In the genomic region with DNA sequence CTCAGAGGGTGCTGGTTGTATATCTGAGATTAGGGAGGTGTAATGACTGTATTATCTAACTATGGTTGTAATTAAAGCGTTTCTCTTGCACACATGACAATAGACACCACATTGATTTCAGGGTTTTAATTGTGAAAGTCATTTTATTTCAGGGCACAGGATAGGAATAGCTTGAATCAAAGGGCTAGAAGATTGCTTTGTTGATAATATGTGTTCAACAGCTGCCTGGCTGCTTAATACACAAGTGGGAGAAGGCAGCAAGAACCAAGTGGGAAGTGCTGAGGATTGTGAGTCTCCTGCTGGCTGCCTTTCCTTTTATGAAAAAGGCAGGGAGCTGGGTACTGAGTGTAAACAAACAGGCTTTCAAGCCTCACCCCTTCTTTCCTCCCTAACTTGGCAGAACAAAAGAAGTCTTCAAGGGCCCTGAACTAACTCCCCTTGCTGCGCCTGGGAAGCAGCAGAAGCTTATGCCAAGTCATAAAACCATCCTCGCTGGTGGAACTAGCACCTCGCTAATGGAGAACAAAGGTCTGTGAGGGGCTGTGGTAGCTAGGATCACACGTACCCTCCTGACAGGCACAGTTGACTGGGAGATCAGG, we compare ENCODE assay signal across 9 mouse cellular contexts.
DNase-seq lines count a peak whose midpoint lies in the region; ATAC-seq and TF ChIP-seq lines count a peak whose summit lies in the region.
"Had no signal": no experiment of that assay in that cellular context is flagged by ENCODE, and none has a peak within 500 bp of the region (broad histone marks: within the 10 kb centered on the region; RNA-seq: fewer than 3 reads in every experiment).

No protein-coding gene starts in this region.

- intact Hi-C loops in heart, adult 2 months (cut with DNase I) = loop anchor here (5.0 kb wide), 1 partner anchor 99 kb away; no protein-coding TSS in a partner anchor

- no peaks in the 10 kb centered on the region for H3K79me2 ChIP-seq in heart, adult 2 months (replicated peaks; ENCODE audit: control insufficient read depth, insufficient read depth, low read length)

- H3K36me3 ChIP-seq in heart, adult 2 months (ENCODE audit: control insufficient read depth, insufficient read depth, low read length) = no peaks in the 10 kb centered on the region
- H3K36me3 ChIP-seq in forebrain, embryonic 11.5 days (ENCODE audit: control insufficient read depth, insufficient read depth, low read length) = no peaks in the 10 kb centered on the region
- no peaks in the 10 kb centered on the region for H3K36me3 ChIP-seq in limb, embryonic 10.5 days
- no peaks in the 10 kb centered on the region for H3K36me3 ChIP-seq in midbrain, postnatal 0 days (ENCODE audit: insufficient read depth, low read length)

- peak overlapping the region; percentile 28 for H3K27ac ChIP-seq in heart, adult 2 months
- H3K27ac ChIP-seq in forebrain, embryonic 11.5 days (ENCODE audit: low read depth, low read length) = peak overlapping the region; percentile 42
- H3K27ac ChIP-seq in limb, embryonic 10.5 days = peak overlapping the region; percentile 79
- H3K27ac ChIP-seq in midbrain, postnatal 0 days (ENCODE audit: low read depth, low read length) = no peak overlapping the region

- no peak overlapping the region for H3K4me3 ChIP-seq in heart, adult 2 months
- no peak overlapping the region for H3K4me3 ChIP-seq in forebrain, embryonic 11.5 days (ENCODE audit: low read depth, low read length)
- no peak overlapping the region for H3K4me3 ChIP-seq in limb, embryonic 10.5 days
- no peak overlapping the region for H3K4me3 ChIP-seq in midbrain, postnatal 0 days (ENCODE audit: low read depth, low read length)

- H3K9me3 ChIP-seq in forebrain, embryonic 11.5 days (ENCODE audit: control insufficient read depth, low read length) = no peaks in the 10 kb centered on the region
- H3K9me3 ChIP-seq in limb, embryonic 10.5 days (replicated peaks) = no peaks in the 10 kb centered on the region
- H3K9me3 ChIP-seq in midbrain, postnatal 0 days (ENCODE audit: low read length) = no peaks in the 10 kb centered on the region

- TF ChIP-seq EP300 in heart, adult 2 months (IDR thresholded peaks at IDR 0.05; ENCODE audit: insufficient read depth, low read depth, low read length) = no peak

- H3K4me1 ChIP-seq in heart, adult 2 months (ENCODE audit: control insufficient read depth, insufficient read depth, low read length) = peaks cover 3% of the 10 kb centered on the region; the same call in 1 of the 2 replicates
- H3K4me1 ChIP-seq in forebrain, embryonic 11.5 days (replicated peaks; ENCODE audit: control insufficient read depth, insufficient read depth, low read length) = no peaks in the 10 kb centered on the region; the same call in 1 of the 2 replicates
- peaks cover 21% of the 10 kb centered on the region for H3K4me1 ChIP-seq in limb, embryonic 10.5 days
- H3K4me1 ChIP-seq in midbrain, postnatal 0 days (ENCODE audit: insufficient read depth, low read length) = no peaks in the 10 kb centered on the region

- no peaks in the 10 kb centered on the region for H3K27me3 ChIP-seq in heart, adult 2 months (ENCODE audit: control insufficient read depth, insufficient read depth, low read length)
- peaks cover 34% of the 10 kb centered on the region for H3K27me3 ChIP-seq in forebrain, embryonic 11.5 days (ENCODE audit: control insufficient read depth, insufficient read depth, low read length)
- no peaks in the 10 kb centered on the region for H3K27me3 ChIP-seq in limb, embryonic 10.5 days (ENCODE audit: low read depth, poor library complexity, severe bottlenecking)
- H3K27me3 ChIP-seq in midbrain, postnatal 0 days (ENCODE audit: insufficient read depth, low read length) = no peaks in the 10 kb centered on the region

- 38% methylated on average over 5 of the region's 5 CpGs for WGBS in heart, adult 2 months
- WGBS in forebrain, embryonic 11.5 days = 1% methylated on average over 5 of the region's 5 CpGs
- 2% methylated on average over 5 of the region's 5 CpGs for WGBS in limb, embryonic 10.5 days
- WGBS in midbrain, postnatal 0 days = 7% methylated on average over 5 of the region's 5 CpGs

- no peak for TF ChIP-seq CTCF in heart, adult 2 months (IDR thresholded peaks at IDR 0.05)
- TF ChIP-seq CTCF in midbrain, postnatal 0 days (IDR thresholded peaks at IDR 0.05) = 0 out of 2 replicates have a peak, but pooled peaks have one; percentile 10

- no peak overlapping the region for H3K9ac ChIP-seq in heart, adult 2 months (ENCODE audit: low read depth, low read length)
- H3K9ac ChIP-seq in forebrain, embryonic 11.5 days (ENCODE audit: low read length) = 0 out of 2 replicates have a peak overlapping the region, but pooled peaks have one; percentile 6
- no peak overlapping the region for H3K9ac ChIP-seq in midbrain, postnatal 0 days (replicated peaks; ENCODE audit: low read length, poor library complexity, severe bottlenecking)

- TF ChIP-seq POLR2A in heart, adult 2 months (IDR thresholded peaks at IDR 0.05; ENCODE audit: insufficient read depth, low read depth, low read length) = no peak

- ATAC-seq in forebrain, embryonic 11.5 days (replicated peaks; ENCODE audit: low FRiP score) = peak; percentile 90
- no peak for ATAC-seq in midbrain, postnatal 0 days (ENCODE audit: low FRiP score)

- H3K4me2 ChIP-seq in forebrain, embryonic 11.5 days (ENCODE audit: low read depth, low read length, severe bottlenecking) = peak overlapping the region; percentile 15; the same call in 1 of the 2 replicates
- no peak overlapping the region for H3K4me2 ChIP-seq in midbrain, postnatal 0 days (ENCODE audit: low read depth, low read length, poor library complexity, severe bottlenecking)

- no peak for DNase-seq in heart, adult 2 months
- no peak for DNase-seq in heart, adult 8-10 months (ENCODE audit: low spot score)
- DNase-seq in forebrain, embryonic 11.5 days (ENCODE audit: low spot score) = peak; percentile 62
- no peak for DNase-seq in limb, embryonic 10.5 days (ENCODE audit: low spot score)
- DNase-seq in midbrain, postnatal 0 days (ENCODE audit: low spot score) = peak; percentile 35
- no peak for DNase-seq in layer of hippocampus, postnatal 14 days (ENCODE audit: low spot score in 2 of 2)
- DNase-seq in cerebellum, postnatal 36 days = no peak
- DNase-seq in gastrocnemius, postnatal 25 days = no peak
- DNase-seq: left cerebral cortex, postnatal 4 days had no signal

Comparison
In these comparisons a context has a peak if more than half of its experiments do, and no peak if none do; other contexts are left out.
1. DNase-seq: peak in forebrain, embryonic 11.5 days (single experiment) and midbrain, postnatal 0 days (single experiment); none in heart, adult 2 months (0 of 2), heart, adult 8-10 months (single experiment), limb, embryonic 10.5 days (single experiment), layer of hippocampus, postnatal 14 days (0 of 2), cerebellum, postnatal 36 days (0 of 2) and gastrocnemius, postnatal 25 days (single experiment).